Mouse (Mus musculus) intestine, embryonic 14.5 days (tissue): ENCODE data around the gene Stard3. TPM values are rescaled to one million over a fixed set of nuclear protein-coding genes. Genes with fewer than 3 reads are reported as not detected.
"Not testable (repeated sequence)": the region's sequence is repeated elsewhere in the genome, so short reads cannot be mapped to it uniquely, and the experiment has no call there.

Experiments used
- ATAC-seq: fragments of 200-750 bp; cut with Nextera tagmentation; replicated peaks from 2 replicates; pipeline ENCODE4 v1.8.0; 2017; ENCODE audit warnings: low read depth, moderate number of reproducible peaks, moderate TSS enrichment, moderate library complexity; ENCODE audit not compliant: low FRiP score, low TSS enrichment
- DNase-seq: peaks from one replicate; pipeline ENCODE4 v3.0.0-alpha.2; 2018; ENCODE audit warnings: low spot score
- H3K27ac ChIP-seq: fragments of 300-500 bp; sonication (generic); 2 replicates; pipeline ENCODE4 v1.5.1; 2014; ENCODE audit warnings: low read depth, mild to moderate bottlenecking, control low read depth
- H3K27me3 ChIP-seq: fragments of 300-500 bp; sonication (generic); replicated peaks from 2 replicates; pipeline ENCODE4 v1.6.1; 2014; ENCODE audit warnings: low read length, control low read depth; ENCODE audit not compliant: control insufficient read depth, insufficient read depth
- H3K36me3 ChIP-seq: fragments of 300-500 bp; sonication (generic); 2 replicates; pipeline ENCODE4 v1.6.1; 2014; ENCODE audit warnings: low read length, control low read depth; ENCODE audit not compliant: control insufficient read depth, insufficient read depth
- H3K4me1 ChIP-seq: fragments of 300-500 bp; sonication (generic); replicated peaks from 2 replicates; pipeline ENCODE4 v1.6.1; 2014; ENCODE audit warnings: low read length, control low read depth, mixed read lengths; ENCODE audit not compliant: control insufficient read depth, insufficient read depth
- H3K4me2 ChIP-seq: fragments of 300-500 bp; sonication (generic); 2 replicates; pipeline ENCODE4 v1.6.1; 2014; ENCODE audit warnings: low read length
- H3K4me3 ChIP-seq: fragments of 300-500 bp; sonication (generic); 2 replicates; pipeline ENCODE4 v1.5.1; 2014; ENCODE audit warnings: low read depth, low read length, control low read depth, mixed read lengths
- H3K9ac ChIP-seq: fragments of 300-500 bp; sonication (generic); 2 replicates; pipeline ENCODE4 v1.6.1; 2014; ENCODE audit warnings: mild to moderate bottlenecking, low read length
- H3K9me3 ChIP-seq: fragments of 300-500 bp; sonication (generic); 2 replicates; pipeline ENCODE4 v1.6.1; 2016; ENCODE audit warnings: low read length, control low read depth; ENCODE audit not compliant: control insufficient read depth
- WGBS: fragments of 180-500 bp; shearing (Covaris S2); extraction: QIAGEN DNeasy Blood & Tissue Kit; methylation state at CpG from one replicate; pipeline ENCODE4 v1.1.7; 2014; 5-methylcytosine and 5-hydroxymethylcytosine counted together
- polyA plus RNA-seq: library from polyadenylated mRNA; unstranded; fragments of >200 nt; fragmentation: Nextera tagmentation; extraction: Ambion mirVana; gene quantifications from 2 replicates; pipeline ENCODE4 v1.2.1, GENCODE M21; 2014

Stard3 gene
- polyA plus RNA-seq, 1 experiment from 2014 or later, result 40.5 TPM

DNA sequence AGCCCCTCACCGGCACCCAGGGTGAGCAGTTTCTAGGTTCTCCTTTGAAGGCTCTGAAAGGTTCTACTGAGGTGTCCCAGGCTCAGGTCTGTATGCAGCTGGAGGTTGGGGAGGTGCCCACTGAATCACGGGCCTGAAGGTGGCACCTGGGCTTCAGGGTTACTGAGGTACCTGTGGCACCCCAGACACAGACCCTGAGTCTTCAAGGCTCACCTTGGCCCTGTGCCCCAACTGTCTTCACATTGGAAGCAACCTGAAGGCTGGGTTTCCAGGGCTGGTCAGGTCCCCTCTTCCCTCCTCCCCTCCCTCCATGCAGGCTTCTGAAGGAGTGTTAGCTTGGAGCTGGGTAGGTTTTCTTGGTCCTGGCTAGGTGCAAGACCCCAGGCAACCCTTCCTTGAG, 23.5 kb downstream of the Stard3 start:
- 90% methylated on average over 2 of the region's 2 CpGs for WGBS
- no peak overlapping the region for H3K4me3 ChIP-seq
- no peak overlapping the region for H3K27ac ChIP-seq
- H3K9ac ChIP-seq, result no peak overlapping the region
- H3K4me1 ChIP-seq, result no peaks in the 10 kb centered on the region
- H3K36me3 ChIP-seq, result peaks cover 43% of the 10 kb centered on the region
- H3K27me3 ChIP-seq, result peaks cover 16% of the 10 kb centered on the region
- no peaks in the 10 kb centered on the region for H3K9me3 ChIP-seq
- H3K4me2 ChIP-seq, result no peak overlapping the region
- DNase-seq (no peak), ATAC-seq (no peak)

DNA sequence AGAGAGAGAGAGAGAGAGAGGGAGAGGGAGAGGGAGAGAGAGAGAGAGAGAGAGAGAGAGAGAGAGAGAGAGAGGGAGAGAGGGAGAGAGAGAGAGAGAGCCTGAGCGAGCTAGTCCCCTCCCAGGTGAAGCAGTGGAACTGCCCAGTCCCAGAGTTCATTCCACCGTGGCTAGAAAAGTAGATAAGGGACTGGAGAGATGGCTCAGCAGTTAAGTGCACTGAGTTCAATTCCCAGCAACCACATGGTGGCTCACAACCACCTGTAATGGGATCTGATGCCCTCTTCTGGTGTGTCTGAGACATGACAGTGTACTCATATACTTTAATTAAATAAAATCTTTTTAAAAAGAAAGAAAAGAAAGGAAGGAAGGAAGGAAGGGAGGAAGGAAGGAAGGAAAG, 24.2 kb downstream of the Stard3 start:
- not testable (repeated sequence) for DNase-seq, H3K4me2 ChIP-seq, H3K4me1 ChIP-seq, H3K27ac ChIP-seq, H3K4me3 ChIP-seq, H3K9ac ChIP-seq, H3K9me3 ChIP-seq, ATAC-seq
- WGBS, result 28% methylated on average over 2 of the region's 2 CpGs
- peaks cover 35% of the 10 kb centered on the region for H3K36me3 ChIP-seq
- H3K27me3 ChIP-seq, result peaks cover 24% of the 10 kb centered on the region

DNA sequence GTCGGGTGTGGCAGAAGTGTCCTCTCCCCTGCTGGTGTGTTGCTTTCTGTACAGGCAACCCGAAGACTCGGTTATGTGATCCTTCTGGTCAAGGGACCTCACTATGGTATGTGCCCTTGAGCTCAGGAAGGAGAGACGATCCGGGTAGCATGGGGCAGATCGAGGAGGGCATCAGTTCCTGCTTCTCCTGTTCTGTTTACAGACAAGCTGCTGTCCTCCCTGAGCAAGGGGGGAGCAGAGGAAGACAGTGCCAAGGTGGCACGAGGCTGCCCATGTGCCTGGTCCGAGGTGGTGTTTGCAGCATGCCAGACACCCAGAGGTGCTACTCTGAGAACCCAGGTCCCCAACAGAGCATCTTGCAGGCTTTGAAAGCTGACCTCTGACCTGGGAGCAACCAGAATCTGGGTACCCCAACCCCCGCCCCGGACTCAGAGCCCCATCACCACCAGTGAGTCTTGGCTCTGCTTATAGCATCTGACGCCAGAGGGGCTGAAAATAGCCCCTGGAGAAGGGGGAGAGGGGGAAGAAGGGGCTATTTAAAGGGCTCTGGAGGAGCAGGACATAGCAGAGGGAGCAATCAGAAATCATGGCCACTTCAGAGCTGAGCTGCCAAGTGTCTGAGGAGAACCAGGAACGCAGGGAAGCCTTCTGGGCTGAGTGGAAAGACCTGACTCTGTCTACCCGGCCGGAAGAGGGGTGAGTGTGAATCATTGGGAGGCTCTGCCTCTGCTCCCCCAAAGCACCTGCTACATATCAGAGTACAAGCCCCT, 25.3 kb downstream of the Stard3 start, which contains the start of gene Tcap:
Tcap (plus strand) TSS at position 551 of the 770 bp plus-strand sequence.
- 57% methylated on average over 14 of the region's 14 CpGs for WGBS
- H3K9me3 ChIP-seq, result no peaks in the 10 kb centered on the region
- no peak within 1 kb of the TSS for H3K9ac ChIP-seq
- peaks cover 25% of the 10 kb centered on the region for H3K36me3 ChIP-seq
- H3K4me1 ChIP-seq, result no peaks in the 10 kb centered on the region
- no peak within 1 kb of the TSS for H3K27ac ChIP-seq
- peaks cover 34% of the 10 kb centered on the region for H3K27me3 ChIP-seq
- no peak for ATAC-seq
- no peak within 1 kb of the TSS for H3K4me2 ChIP-seq
- no peak within 1 kb of the TSS for H3K4me3 ChIP-seq
- DNase-seq, result no peak

DNA sequence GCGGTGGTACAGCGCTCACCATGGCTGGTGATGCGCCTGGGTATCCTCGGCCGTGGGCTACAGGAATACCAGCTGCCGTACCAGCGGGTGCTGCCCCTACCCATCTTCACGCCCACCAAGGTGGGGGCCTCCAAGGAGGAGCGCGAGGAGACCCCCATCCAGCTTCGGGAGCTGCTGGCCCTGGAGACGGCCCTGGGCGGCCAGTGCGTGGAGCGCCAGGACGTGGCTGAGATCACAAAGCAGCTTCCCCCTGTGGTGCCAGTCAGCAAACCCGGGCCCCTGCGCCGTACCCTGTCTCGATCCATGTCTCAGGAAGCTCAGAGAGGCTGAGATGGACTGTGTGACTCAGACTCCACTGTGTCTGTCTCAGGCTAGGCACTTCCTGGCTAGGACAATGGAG, 26.0 kb downstream of the Stard3 start:
- no peaks in the 10 kb centered on the region for H3K9me3 ChIP-seq
- no peaks in the 10 kb centered on the region for H3K4me1 ChIP-seq
- peaks cover 36% of the 10 kb centered on the region for H3K27me3 ChIP-seq
- no peak for ATAC-seq
- H3K27ac ChIP-seq, result no peak overlapping the region
- 72% methylated on average over 20 of the region's 20 CpGs for WGBS
- H3K4me2 ChIP-seq, result no peak overlapping the region
- H3K36me3 ChIP-seq, result peaks cover 18% of the 10 kb centered on the region
- DNase-seq, result no peak
- no peak overlapping the region for H3K4me3 ChIP-seq
- H3K9ac ChIP-seq, result no peak overlapping the region

GRCm38 (mm10) chr11:98384721-98385637, 26.8 kb downstream of the Stard3 start:
- Histone ChIP-seq H3K9me3 (no peaks in the 10 kb centered on the region), H3K4me1 (no peaks in the 10 kb centered on the region), H3K36me3 (peaks cover 10% of the 10 kb centered on the region), H3K27ac (no peak overlapping the region), H3K27me3 (peaks cover 36% of the 10 kb centered on the region), H3K4me3 (no peak overlapping the region), H3K9ac (no peak overlapping the region), H3K4me2 (no peak overlapping the region)
- WGBS, result 62% methylated on average over 8 of the region's 8 CpGs
- DNase-seq (no peak), ATAC-seq (no peak)

- Histone ChIP-seq H3K4me1 (no peaks in the 10 kb centered on the region), H3K4me2 (0 out of 2 replicates have a peak within 1 kb of the TSS, but pooled peaks have one; percentile 8), H3K27ac (no peak within 1 kb of the TSS), H3K27me3 (peaks cover 40% of the 10 kb centered on the region), H3K36me3 (peaks cover 1% of the 10 kb centered on the region; the same call in 1 of the 2 replicates), H3K4me3 (no peak within 1 kb of the TSS), H3K9ac (no peak within 1 kb of the TSS), H3K9me3 (no peaks in the 10 kb centered on the region)
- no peak for ATAC-seq
- no peak for DNase-seq
- 44% methylated on average over 24 of the region's 25 CpGs for WGBS
These were observed 27.7 kb downstream of the Stard3 start, which contains the start of gene Pnmt for GRCm38 (mm10) chr11:98385638-98386585. Pnmt (plus strand) TSS chr11:98386450.

GRCm38 (mm10) chr11:98386596-98386995, 28.4 kb downstream of the Stard3 start:
- Histone ChIP-seq H3K9me3 (no peaks in the 10 kb centered on the region), H3K27ac (no peak overlapping the region), H3K36me3 (no peaks in the 10 kb centered on the region), H3K4me2 (0 out of 2 replicates have a peak overlapping the region, but pooled peaks have one; percentile 8), H3K4me1 (no peaks in the 10 kb centered on the region), H3K4me3 (no peak overlapping the region), H3K9ac (no peak overlapping the region), H3K27me3 (peaks cover 41% of the 10 kb centered on the region)
- no peak for ATAC-seq
- WGBS, result 14% methylated on average over 24 of the region's 24 CpGs
- no peak for DNase-seq
